Mouse (Mus musculus) erythroid progenitor cell, adult 5-6 weeks (primary cell): ENCODE measurements around the gene Rps6ka3. TPM values are rescaled to one million over a fixed set of nuclear protein-coding genes. Genes with fewer than 3 reads are reported as not detected.

Source experiments
- ATAC-seq: replicated peaks from 2 replicates; pipeline ENCODE4 v1.8.0; 2016; ENCODE audit warnings: moderate number of reproducible peaks, mild to moderate bottlenecking, moderate TSS enrichment, inconsistent platforms; ENCODE audit not compliant: poor library complexity, low FRiP score, severe bottlenecking
- total RNA-seq, 2 experiments: library from RNA; stranded (forward) in 1 of 2; stranded (reverse) in 1 of 2; fragments of 150-400 nt in 1 of 2; fragments of 186-747, 209-891 nt in 1 of 2; gene quantifications; 2 replicates each; pipeline versions ENCODE4 v1.2.3 to v1.2.4; 2015 to 2017; ENCODE audit warnings: low replicate concordance in 2 of 2

The Rps6ka3 gene
- total RNA-seq (2015; ENCODE audit: low replicate concordance): 24.5 and 35.6 TPM in 2 replicates
- 6.9 and 16.7 TPM in 2 replicates for total RNA-seq (2017; ENCODE audit: low replicate concordance)

- no peak for ATAC-seq
Observed at GRCm38 (mm10) chrX:159210007-159210406, at the start of gene Rps6ka3. Gene Rps6ka3 (plus strand): TSS chrX:159210307.

- ATAC-seq: no peak
Observed at GRCm38 (mm10) chrX:159169200-159169599, 40.9 kb upstream of the Rps6ka3 start.

GRCm38 (mm10) chrX:159171579-159171978, 38.5 kb upstream of the Rps6ka3 start:
- no peak for ATAC-seq

GRCm38 (mm10) chrX:159191581-159191980, 18.5 kb upstream of the Rps6ka3 start:
- no peak for ATAC-seq

GRCm38 (mm10) chrX:159199495-159199894, 10.6 kb upstream of the Rps6ka3 start:
- ATAC-seq: no peak

- ATAC-seq: no peak
Observed at GRCm38 (mm10) chrX:159200101-159200500, 10.0 kb upstream of the Rps6ka3 start.

DNA sequence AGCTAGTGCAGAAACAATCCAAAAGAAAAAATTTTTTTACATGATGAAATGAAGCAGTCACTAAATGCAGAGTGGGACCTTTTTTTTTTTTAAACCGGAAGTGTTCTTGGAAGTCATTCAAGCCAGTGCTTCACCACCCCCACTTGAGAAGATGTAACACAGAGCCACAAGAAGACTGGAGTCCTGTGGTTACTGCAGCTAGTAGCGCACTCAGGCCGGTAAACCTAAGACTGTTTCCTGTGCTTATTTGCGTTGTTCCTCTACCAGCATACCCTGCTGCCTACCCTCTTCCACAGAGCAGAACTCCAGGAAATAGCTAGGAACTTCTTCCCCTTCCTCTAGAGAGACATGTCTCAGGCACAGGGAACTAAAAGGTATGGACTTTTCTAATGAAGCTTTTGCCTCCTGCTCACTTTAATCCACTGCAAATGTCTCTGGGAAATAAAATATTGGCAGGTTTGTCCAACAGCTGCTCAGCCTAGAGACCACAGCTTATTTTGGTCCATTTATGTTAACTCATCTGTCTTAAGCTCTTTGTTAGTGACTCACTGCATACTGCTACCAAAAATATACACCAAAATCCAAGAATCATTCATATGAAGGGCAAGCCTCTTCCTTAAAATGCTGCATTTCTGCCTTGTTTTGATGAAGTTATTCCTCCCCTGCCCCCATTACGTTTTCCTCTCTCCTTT, 931 bp downstream of the Rps6ka3 start:
- no peak for ATAC-seq

GRCm38 (mm10) chrX:159215253-159215652, 5.1 kb downstream of the Rps6ka3 start:
- no peak for ATAC-seq

- no peak for ATAC-seq
Observed at GRCm38 (mm10) chrX:159222474-159222873, 12.4 kb downstream of the Rps6ka3 start.

GRCm38 (mm10) chrX:159237275-159237674, 27.2 kb downstream of the Rps6ka3 start:
- no peak for ATAC-seq

- peak; percentile 55; the same call in 1 of the 2 replicates for ATAC-seq
Observed at GRCm38 (mm10) chrX:159254001-159254884, 44.1 kb downstream of the Rps6ka3 start.

DNA sequence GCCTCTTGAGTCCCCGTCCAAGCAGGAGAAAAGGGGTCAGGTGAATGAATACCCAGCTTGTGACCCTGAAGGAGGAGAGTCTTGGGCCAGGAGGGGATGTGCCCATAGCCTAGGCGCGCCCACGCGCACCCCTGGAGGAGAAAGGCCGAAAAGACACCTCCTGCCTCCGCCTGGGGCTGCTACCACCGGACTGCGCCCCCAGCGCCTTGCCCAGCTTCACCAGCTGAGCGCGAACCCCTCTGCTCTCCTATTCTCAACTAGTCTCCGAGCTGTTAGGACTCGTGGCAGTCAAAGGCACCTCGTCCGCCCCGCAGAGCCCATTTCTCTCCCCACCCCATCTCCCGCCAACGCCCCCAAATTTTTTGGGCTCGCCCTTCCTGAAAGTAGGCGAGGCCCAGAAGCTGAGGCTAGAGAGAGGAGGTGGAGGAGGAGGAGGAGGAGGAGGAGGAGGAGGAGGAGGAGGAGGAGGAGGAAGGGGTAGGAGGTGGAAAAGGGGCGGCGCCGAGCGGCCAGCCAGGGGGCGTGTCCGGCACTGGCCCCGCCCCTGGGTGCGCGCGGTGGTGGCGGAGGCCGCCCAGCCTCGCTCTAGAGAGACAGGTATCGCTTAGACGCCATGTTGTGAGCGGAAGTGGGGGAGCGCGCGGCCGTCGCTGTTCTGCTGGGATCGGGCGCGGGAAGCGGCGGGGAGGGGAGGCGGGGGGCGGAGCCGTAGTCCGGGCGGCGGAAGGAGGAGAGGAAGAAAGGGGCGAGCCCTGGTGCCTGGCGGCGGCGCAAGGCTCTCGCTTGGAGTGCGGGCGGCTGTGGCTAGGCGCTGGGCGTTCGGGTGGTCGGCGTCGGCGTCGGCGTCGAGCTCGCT, 45.2 kb downstream of the Rps6ka3 start:
- ATAC-seq: peak; percentile 95

DNA sequence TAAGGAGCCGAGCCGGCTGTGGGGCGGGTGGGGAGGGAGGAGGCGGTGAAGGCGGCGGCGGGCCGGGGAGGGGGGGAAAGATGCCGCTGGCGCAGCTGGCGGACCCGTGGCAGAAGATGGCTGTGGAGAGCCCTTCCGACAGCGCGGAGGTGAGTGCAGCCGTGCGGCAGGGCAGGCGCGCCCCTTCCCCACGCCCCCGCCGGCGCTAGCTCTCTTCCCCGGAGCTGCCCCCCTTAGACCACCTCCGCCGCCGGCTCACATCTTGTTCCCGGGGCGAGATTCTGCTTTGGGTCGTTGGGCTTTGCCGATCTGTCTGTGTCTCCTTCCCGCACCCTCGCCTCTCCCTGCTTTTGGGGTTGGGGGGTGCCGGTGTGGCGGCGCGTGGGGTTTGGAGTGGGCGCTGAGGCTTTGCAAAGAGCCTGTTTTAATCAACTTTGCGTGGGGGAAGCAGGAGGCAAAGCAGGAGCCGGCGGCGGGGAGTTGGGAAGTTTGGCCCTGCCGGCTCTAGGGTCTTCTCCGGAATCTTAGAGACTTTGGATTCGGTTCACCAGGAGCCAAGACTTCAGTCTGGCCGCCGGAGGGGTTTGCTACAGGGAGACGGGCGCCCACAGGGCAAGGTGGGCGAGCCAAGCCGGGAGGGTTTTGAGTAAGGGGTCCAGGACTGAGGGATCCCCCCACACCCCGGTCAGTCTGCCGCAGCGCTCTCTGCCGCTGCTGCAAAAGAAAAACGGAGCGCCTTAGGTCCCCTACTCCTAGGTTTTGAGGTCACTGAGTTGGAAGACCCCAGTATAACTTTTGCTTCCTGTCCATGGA, 46.1 kb downstream of the Rps6ka3 start:
- no peak for ATAC-seq

GRCm38 (mm10) chrX:159256921-159257421, 46.9 kb downstream of the Rps6ka3 start:
- no peak for ATAC-seq

GRCm38 (mm10) chrX:159264681-159265080, 54.6 kb downstream of the Rps6ka3 start:
- peak; percentile 67; the same call in 1 of the 2 replicates for ATAC-seq

DNA sequence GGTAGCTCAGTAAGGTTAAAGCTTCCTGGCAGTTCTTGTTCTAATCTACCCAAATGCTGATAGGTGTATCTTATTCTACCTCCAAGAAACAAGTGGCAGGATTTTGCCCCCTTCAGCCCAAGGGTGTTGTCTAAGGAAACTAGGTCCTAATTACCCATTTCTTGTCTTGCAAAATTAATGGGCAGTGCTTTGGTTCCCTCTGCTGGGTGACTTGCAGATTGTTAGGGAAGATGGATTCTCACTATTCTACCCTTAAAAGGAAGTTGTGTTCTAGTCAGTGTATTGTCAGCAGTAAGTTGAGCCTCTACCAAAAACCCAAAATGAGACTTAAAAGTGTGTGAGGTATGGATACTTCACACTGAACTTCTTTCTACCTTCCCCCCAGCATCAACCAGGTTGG, 59.0 kb downstream of the Rps6ka3 start:
- no peak for ATAC-seq

DNA sequence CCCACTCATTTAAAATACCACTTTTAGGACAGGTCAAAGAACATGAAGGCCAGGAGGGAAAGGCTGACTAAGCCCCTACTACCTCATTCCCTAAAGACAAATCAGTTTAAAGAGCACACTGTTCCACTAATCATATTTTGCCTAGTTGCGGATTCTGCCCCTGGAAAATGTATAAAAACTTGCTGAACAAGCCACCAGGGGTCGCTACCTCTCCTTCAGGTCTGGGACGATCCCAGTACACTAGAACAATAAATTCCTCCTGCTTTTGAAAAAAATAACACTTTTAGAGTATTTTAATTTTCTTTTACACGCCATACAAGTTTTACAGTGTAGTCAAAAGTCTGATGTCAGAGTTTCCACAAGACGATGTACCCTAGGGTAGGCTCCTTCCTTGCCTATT, 76.7 kb downstream of the Rps6ka3 start:
- ATAC-seq: no peak

DNA sequence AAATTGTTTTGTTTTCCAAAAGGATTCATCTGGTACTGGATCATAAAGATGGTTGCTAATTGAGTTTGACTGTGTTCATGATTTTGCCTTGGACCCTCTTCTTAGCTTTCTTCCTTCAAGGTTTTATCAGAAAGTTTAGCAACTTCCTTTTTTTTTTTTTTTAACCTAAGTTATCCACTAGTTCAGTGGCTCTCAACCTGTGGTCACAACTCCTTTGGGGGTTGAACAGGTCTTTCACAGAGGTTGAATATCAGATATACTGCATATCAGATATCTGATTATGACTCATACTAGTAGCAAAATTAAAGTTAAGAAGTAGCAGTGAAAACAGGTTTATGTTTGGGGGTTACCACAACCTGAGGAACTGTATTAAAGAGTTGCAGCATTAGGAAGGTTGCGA, 85.8 kb downstream of the Rps6ka3 start:
- no peak for ATAC-seq
